Mouse (Mus musculus): Measurements from ENCODE around the gene Gm26661. TPM values are rescaled to one million over a fixed set of nuclear protein-coding genes. Genes with fewer than 3 reads are reported as not detected.

Gene Gm26661
- not detected for total RNA-seq (2021)

- peak; percentile 61 for DNase-seq
These were observed at the start of gene Gm26661 for GRCm38 (mm10) chr14:7791532-7792159. Gene Gm26661, plus strand, starts transcription at chr14:7791587.

- peak; percentile 71 for DNase-seq
These were observed 42.2 kb upstream of the Gm26661 start for GRCm38 (mm10) chr14:7748944-7749763.

- DNase-seq, result peak; percentile 17
These were observed 41.7 kb upstream of the Gm26661 start for GRCm38 (mm10) chr14:7749764-7750089.

DNA sequence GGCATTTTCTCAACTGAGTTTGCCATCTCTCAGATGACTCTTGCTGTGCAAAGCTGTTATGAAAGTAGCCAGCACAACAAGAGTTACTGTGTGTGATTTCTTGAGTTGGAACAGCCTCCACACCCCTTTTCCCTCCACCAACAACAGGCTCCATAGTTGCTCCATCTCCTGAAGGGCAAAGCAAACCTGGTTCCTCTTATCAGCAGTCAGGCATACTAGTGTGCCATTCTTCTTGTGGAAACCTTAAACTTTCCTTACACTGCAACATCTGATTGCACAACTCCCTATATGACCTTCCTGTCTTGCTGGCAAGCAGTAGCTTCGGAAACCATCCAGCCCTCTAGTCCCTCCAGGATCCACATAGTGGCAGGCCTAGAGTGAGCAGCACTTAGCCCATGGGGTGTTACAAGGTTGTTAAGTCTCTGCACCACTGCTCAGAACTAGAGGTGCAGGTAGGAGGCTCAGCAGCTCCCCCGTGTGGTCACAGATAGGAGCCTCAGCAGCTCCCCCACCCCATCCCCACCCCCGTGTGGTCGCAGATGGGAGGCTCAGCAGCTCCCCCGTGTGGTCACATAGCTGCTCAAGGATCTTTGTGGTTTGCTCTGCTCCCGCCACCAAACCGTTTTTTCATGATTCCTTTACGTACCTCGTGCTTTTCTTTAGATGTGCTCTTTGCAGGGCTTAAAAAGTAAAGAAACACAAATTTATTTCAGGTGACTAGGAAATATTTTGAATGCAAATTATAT is 25.6 kb upstream of the Gm26661 start:
- DNase-seq, result peak; percentile 87

- peak; percentile 59 for DNase-seq
These were observed 17.5 kb upstream of the Gm26661 start for GRCm38 (mm10) chr14:7773714-7774389.

GRCm38 (mm10) chr14:7786073-7786472 is 5.3 kb upstream of the Gm26661 start:
- DNase-seq, result no peak

DNA sequence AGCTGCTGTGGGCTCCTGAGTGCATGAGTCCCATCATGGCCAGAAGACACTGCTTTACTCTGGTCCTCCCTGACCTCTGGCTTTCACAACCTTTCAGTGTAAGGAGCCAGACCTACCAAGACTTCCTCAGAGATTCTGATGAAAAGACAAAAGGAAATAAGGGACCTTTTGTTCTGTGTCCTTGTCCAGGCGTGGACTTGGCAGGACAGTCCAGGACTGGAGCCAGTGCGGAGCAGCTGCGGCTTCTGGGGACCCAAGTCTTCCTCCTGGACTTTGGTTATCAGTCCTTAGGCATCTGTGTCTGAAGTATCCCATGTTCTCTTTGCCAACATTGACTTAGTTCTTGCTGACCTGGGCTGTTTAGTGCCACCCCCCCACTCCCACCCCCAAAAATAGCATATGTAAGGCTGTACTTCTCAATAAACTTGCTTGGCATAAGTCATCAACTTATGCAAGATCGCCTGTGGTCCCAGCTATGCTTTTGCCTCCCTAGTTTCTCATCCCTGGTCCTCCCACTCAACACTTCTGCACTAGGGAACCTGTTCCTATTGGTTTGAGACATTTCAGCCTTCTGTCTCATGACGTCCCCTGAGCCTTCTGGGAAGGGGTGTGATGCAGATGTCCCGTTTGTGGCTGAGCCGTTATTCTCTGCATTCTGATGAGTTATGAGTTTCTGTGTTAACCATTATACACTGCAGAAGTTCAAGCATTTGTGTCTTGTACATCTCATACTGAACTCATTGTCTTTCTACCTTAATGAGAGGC is 1.9 kb upstream of the Gm26661 start:
- no peak for DNase-seq

DNA sequence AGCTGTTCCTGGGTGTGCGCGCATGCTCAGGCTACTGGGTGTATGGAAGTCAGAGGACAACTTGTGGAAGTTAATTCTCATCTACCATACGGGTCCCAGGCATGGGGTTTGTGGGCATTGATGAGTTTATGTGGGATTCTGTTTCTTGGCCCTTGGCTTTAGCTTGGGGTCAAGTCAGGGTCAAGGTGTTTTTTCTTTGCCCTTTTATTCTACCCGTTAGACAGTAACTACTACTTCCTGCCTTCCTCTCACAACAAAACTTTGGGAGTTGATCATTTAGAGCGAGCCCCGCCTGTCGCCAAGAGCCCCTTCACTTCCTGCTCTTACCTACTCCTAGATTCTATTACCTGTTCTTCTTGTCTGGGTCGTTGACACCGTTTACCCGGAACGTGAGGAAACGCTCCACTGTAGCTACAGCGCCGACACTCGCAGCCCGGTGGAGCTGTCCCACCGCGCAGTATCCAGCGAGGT is 291 bp upstream of the Gm26661 start:
- no peak for DNase-seq

DNA sequence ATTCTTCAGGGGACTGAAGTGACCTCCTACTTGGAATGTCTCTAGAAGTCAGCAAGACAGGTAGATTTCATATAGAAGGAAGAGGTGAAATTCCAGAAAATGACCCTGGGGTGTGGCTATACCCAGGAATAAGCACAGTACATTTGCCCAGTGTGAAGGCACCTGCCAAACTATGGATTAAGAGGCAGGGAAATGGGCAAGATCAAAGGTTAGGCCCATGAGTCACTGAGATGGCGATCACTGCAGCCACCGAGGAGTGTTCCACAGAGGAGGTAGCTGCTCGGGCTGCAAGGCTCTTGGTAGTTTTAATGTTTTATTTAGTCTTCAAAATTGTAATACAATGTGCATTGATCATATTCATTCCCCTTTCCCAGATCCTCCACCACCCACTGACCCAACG is 4.6 kb downstream of the Gm26661 start:
- DNase-seq, result no peak

DNA sequence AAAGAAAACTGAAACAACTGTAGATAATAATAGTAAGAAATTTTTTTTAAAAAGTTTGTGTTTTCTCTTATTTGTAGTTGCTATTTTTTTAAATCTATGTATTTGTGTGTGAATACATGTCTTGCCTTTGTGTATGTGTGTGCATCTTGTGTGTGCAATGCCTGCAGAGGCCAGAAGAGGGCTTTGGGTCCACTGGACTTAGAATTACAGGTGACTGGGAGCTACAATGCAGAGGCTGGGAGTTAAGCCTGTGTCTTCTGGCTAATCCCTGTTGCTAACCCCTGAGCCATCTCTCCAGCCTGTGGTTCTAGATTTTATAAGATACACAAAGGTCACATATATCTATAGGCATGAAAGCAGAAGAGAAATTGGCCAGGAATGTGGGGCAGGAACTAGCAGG is 9.2 kb downstream of the Gm26661 start:
- no peak for DNase-seq

DNA sequence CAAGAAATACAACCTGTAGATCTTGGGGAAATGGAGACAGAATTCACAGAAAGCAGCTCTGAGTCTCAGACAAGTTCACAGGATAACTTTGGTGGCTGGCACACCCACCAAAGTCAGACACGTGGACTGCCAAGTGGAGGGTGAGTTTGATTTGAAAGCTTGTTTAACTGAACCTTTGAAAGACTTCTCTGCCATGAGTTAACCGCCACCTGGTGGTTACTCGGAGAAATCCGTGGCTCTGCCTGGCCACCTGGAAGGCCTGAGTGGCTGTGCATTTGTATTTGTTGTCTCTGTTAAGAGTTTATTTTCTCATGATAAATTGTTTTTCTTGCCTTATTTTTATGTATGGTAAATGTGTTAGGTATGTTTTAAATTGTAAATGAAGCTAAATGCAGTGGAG is 10.4 kb downstream of the Gm26661 start:
- peak; percentile 54 for DNase-seq

DNA sequence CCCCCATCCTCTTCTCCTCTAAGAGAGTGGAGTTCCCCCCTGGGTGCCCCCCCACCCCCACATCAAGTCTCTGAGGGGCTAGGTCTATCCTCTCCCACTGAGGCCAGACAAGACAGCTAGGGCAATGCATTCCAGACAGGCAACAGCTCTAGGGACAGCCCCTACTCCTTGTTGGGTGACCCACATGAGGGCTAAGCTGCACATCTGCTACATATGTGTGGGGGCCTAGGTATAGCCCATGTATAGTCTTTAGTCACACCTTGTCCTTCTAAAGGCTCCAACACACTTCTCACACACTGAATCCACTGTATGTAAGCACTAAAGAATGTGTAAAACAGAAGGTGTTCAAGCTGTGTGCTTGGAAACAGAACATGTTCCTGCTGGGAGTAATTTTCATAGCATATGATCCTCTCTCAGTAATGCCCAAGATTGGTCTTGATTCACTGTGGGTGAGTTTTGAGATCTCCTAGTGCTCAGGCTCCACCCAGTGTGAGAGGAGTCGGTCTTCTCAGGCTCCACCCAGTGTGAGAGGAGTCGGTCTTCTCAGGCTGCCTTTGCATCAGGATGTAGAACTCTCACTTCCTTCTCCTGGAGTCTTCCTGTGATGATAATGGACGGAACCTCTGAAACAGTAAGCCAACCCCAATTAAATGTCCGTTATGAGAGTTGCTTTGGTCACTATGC is 12.6 kb downstream of the Gm26661 start:
- DNase-seq, result no peak

DNA sequence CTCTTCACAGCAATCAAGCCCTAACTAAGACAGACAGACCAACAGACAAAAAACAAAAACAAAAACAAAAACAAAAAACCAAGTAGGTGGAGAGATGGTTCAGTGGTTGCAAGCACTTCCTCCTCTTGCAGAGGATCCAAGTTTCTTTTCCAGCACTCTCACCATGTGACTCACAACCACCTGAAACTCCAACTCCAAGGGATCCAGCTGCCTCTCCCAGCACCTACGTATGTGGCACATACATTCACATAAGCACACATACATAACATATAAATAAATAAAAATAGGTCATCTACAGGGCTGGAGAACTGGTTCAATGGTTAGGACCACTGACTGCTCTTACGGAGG is 13.1 kb downstream of the Gm26661 start:
- DNase-seq, result no peak

DNA sequence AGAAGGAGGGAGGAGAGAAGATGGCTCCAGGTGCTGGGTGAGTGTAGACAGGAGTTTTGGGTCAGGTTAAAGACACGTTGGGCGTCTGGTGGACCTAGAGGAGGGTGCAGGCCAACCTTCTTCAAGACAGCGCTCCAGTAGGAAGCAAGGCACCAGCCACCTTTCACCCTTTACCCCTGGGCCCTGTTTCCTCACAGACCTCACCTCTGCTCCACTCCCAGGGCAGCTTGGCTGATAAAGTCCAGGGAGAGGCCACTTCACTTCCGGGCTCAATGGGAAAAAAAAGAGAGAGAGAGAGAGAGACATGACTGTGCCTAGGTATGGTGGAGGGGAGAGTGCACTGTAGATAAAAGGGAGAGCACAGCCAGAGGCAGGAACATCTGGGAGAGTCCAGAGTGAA is 16.3 kb downstream of the Gm26661 start:
- DNase-seq, result no peak

GRCm38 (mm10) chr14:7808501-7808981 is 17.2 kb downstream of the Gm26661 start:
- DNase-seq, result no peak

- DNase-seq, result no peak
These were observed 17.9 kb downstream of the Gm26661 start for GRCm38 (mm10) chr14:7809043-7809955.

DNA sequence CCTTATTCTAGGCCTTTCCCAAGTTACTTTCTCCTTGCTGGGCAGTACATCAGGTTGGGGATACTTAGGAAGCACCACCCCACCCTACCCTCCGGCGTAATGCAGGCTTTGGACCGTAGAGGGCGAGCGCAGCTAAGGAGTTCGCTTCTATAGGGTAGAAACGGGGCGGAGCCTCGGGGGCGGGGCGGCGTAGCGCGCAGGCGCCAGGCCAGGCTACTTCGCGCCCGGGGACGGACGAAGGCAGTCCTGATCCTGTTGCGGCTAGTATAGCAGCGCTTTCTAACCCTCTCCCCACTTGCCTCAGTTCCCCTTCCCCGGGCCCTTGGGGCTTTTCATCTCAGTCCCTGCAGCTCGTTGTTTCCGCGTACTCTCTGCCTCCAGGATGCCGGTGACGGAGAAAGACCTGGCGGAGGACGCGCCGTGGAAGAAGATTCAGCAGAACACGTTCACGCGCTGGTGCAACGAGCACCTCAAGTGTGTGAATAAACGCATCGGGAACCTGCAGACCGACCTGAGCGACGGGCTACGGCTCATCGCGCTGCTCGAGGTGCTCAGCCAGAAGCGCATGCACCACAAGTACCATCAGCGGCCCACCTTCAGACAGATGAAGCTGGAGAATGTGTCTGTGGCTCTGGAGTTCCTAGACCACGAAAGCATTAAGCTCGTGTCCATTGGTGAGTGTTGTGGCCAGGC is 26.5 kb downstream of the Gm26661 start, which contains the start of gene Flnb:
TSS of gene Flnb (plus strand) at position 188 of the 693 bp plus-strand sequence.
- DNase-seq, result peak; percentile 99

DNA sequence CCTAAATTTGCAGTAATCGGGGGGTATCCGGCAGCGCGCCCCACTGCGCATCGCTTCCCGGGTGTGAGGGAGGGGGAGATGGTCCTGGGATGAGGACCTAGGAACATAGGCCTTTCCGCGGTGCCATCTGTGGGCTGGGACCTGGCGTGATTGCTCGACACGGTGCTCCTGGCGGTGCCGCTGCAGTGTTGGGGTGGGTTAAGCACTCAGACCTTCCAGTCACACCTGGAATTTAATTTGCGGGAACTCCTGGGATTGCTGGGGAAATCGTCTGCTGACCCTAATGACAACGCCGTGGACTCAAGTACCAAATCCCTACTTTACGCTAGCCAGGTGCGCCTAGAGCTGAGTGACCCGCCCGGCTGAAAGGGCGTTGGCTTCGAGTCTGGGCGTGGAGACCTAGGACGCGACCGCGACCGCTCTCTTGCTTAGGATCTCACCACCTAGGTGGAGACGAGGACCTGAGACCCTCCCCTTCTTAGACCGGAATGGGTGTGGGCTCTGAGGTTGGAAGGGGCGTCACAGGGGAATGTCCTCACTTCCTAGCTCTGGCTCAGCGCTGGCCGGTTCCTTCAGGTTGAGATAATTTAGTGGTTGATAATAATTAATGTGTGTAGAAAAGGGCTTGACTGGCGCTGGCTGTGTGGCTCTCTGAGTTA is 27.2 kb downstream of the Gm26661 start:
- DNase-seq, result peak; percentile 23

DNA sequence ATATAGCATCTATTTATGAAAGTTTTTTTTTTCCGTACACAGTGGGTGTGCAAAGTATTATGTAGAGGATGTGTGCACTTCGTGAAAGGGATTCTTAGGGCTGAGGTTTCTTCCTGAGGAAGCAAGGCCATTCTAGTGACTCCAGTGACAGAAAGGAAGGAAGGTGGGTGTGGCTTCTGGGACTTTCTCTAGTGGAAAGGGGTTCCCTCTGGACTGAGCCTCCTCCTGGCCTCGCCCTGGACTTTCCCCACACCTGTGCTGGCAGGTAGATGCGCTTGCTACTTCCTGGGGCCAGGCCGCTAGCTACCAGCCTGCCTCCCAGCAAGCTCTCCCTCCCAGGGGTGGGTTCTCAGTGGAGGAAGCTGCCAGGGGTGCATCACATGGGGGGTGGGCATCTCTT is 28.1 kb downstream of the Gm26661 start:
- no peak for DNase-seq

Measured in heart, postnatal 4 days (tissue).